Mouse (Mus musculus) testis, adult 2 months (tissue): Measurements from ENCODE around the gene Chst12.

ENCODE experiments used
- CTCF ChIP-seq: fragments of 200-500 bp; IDR thresholded peaks from 2 replicates; pipeline ENCODE4 v1.5.1; 2012; ENCODE audit warnings: low read depth, mild to moderate bottlenecking, inconsistent platforms, low read length, moderate library complexity; ENCODE audit not compliant: control insufficient read depth, insufficient read depth, insufficient replicate concordance
- POLR2A ChIP-seq: fragments of 200-500 bp; IDR thresholded peaks from 2 replicates; pipeline ENCODE4 v1.6.1; 2012; ENCODE audit warnings: low read depth, mild to moderate bottlenecking, inconsistent platforms, low read length, moderate library complexity; ENCODE audit not compliant: control insufficient read depth

DNA sequence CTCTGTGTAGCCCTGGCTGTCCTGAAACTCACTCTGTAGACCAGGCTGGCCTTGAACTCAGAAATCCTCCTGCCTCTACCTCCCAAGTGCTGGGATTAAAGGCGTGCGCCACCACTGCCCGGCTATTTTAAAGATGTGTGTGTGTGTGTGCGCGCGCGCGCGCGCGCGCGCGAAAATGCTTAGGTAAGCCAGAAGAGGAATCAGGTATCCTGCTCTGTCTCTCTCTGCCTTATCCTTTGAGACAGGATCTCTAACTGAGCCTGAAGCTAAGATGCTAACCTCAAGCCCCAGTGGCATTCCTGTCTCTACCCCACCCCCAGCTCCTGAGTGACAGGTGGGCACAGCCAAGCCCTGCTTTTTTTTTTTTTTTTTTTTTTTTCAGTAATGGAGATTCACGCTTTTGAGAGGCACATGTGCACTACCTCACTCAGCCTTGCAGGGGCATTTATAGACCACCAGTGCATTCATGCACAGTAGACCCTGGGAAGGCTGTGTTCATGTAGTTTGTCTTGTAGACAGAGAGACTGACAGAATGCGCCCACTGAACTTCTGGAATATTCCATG lies 63.8 kb downstream of the Chst12 start:
- TF ChIP-seq POLR2A (no peak), CTCF (no peak)
